Mouse (Mus musculus) G1E (cell line): ENCODE measurements around the gene Zfp958. TPM values are rescaled to one million over a fixed set of nuclear protein-coding genes. Genes with fewer than 3 reads are reported as not detected.
A peak's percentile ranks its signal among the peaks of the same experiment; 100 is the strongest.
"Not testable (repeated sequence)": the region's sequence is repeated elsewhere in the genome, so short reads cannot be mapped to it uniquely, and the experiment has no call there.

ENCODE experiments used
- ATAC-seq: 2 replicates; pipeline ENCODE4 v1.8.0; 2016; ENCODE audit warnings: mild to moderate bottlenecking; ENCODE audit not compliant: insufficient number of reproducible peaks, poor library complexity, low FRiP score, severe bottlenecking; ENCODE audit errors: extremely low read depth
- DNase-seq: peaks from one replicate; pipeline ENCODE4 v3.0.0; 2012; ENCODE audit warnings: low spot score
- H3K27me3 ChIP-seq: 2 replicates; pipeline ENCODE4 v1.6.1; 2012; ENCODE audit warnings: mild to moderate bottlenecking, low read length, inconsistent platforms; ENCODE audit not compliant: insufficient read depth
- H3K36me3 ChIP-seq: replicated peaks from 2 replicates; pipeline ENCODE3; 2012; ENCODE audit warnings: mild to moderate bottlenecking, inconsistent platforms
- H3K4me1 ChIP-seq: 2 replicates; pipeline ENCODE4 v1.6.1; 2012; ENCODE audit warnings: low read depth, low read length, inconsistent platforms, mixed read lengths; ENCODE audit not compliant: insufficient read depth
- H3K4me3 ChIP-seq: 2 replicates; pipeline ENCODE4 v1.5.1; 2012; ENCODE audit warnings: low read depth, mild to moderate bottlenecking, inconsistent platforms, low read length, moderate library complexity, mixed read lengths
- H3K9me3 ChIP-seq: replicated peaks from 2 replicates; pipeline ENCODE4 v1.6.1; 2012; ENCODE audit warnings: inconsistent platforms
- CTCF ChIP-seq: IDR thresholded peaks from 2 replicates; pipeline ENCODE4 v1.5.1; 2012; ENCODE audit warnings: low read depth, low read length, inconsistent platforms, mixed read lengths
- GATA1 ChIP-seq: IDR thresholded peaks from 2 replicates; pipeline ENCODE4 v1.6.1; 2012; ENCODE audit warnings: borderline replicate concordance, low read length, inconsistent platforms, mixed read lengths
- GATA2 ChIP-seq: IDR thresholded peaks from 2 replicates; pipeline ENCODE4 v1.6.1; 2012; ENCODE audit warnings: low read depth, low read length, inconsistent platforms, borderline replicate concordance
- POLR2AphosphoS5 ChIP-seq: IDR thresholded peaks from 2 replicates; pipeline ENCODE4 v1.6.1; 2012; ENCODE audit warnings: low read depth, low read length, inconsistent platforms; ENCODE audit not compliant: insufficient replicate concordance
- TAL1 ChIP-seq: conservative IDR thresholded peaks from 2 replicates; pipeline ENCODE4 v1.6.1; 2012; ENCODE audit warnings: low read depth, low read length, inconsistent platforms, mixed read lengths
- polyA plus RNA-seq: library from polyadenylated mRNA; stranded (reverse); fragments of >175 nt; gene quantifications from 2 replicates; pipeline ENCODE4 v1.2.3, GENCODE M21; 2012
- total RNA-seq, 2 experiments: library from RNA; stranded (forward) in 1 of 2; stranded (reverse) in 1 of 2; fragments of 200-1000 nt in 1 of 2; fragments of >200 nt in 1 of 2; fragmentation: Nextera tagmentation in 1 of 2; gene quantifications; 2 replicates each; pipeline ENCODE4 v1.2.3; 2014 to 2017

Zfp958 gene
- total RNA-seq (2014; fragmentation: Nextera tagmentation) (22.9 and 27.0 TPM in 2 replicates), total RNA-seq (2017) (17.0 and 17.3 TPM in 2 replicates), polyA plus RNA-seq (0.65 and 0.78 TPM in 2 replicates)

DNA sequence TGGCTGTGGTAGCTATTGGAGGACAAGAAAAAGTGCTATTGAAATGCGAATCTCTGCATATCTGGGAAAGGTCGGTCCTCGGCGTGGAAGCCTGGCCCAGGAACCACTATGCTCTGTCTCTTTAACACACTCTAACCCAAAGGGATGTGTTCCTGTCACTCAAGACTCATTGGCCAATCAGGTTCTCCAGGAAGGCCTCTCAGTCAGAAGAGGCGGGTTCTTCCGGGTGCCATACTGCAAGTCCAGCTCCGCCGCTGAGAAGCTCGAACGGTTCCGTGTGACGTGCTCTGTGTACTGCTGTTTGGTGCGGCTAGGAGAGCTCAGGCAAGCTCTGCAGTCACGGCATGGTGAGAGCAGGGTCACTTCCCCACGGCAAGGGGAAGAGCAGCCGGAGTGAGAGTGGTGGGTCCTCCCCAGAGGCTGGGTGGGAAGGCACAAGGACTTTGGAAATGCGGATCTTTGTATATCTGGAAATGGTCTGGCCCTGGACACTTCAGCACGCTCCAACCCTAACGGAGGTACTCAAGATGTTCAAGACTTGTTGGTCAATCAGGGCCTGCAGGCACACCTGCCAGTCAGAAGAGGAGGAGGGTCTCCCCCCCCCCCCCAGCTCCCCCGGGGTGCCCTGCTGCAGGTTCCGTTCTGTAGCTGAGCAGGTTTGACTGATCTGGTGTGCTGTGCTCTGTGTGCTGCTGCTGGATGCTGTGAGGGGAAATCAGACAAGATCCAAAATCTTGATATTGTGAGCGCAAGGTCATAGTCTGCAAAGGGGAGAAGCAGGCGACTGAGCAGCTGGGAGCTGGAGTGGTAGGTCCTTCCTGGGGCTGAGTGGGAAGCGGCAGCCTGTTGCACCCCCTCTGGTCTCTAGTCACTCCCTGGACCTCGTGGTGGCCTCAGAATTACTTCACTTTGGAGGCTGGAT lies at the start of gene Zfp958:
Gene Zfp958 (plus strand): TSS at position 236 of the 922 bp plus-strand sequence.
- TF ChIP-seq POLR2AphosphoS5: no peak
- peaks cover 27% of the 10 kb centered on the region for H3K36me3 ChIP-seq
- peak within 1 kb of the TSS; percentile 83 for H3K4me3 ChIP-seq
- DNase-seq (peak; percentile 78), ATAC-seq (peak; percentile 99)
- peaks cover 22% of the 10 kb centered on the region for H3K4me1 ChIP-seq
- H3K9me3 ChIP-seq: no peaks in the 10 kb centered on the region
- H3K27me3 ChIP-seq: no peaks in the 10 kb centered on the region

DNA sequence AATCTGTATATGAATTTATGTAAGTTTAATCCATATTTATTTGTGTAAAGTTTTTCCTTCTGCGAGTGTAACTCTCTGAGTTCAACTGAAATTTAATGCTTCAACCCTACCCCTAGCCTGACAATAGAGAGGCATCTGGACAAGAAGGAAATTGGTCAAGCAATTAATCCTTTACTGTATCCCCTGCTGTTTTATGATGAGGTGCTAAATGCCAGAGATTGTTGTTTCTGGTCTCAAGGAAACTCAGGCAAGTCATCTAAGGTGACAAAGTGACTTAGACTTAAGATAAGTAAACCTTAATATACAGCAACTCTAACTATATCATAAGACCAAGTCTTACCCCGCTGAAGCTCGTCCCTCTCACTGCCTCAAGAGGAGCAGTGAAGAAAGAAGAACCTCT lies 31.0 kb upstream of the Zfp958 start:
- H3K36me3 ChIP-seq: no peaks in the 10 kb centered on the region
- H3K27me3 ChIP-seq: no peaks in the 10 kb centered on the region
- H3K4me3 ChIP-seq: no peak overlapping the region
- no peaks in the 10 kb centered on the region for H3K4me1 ChIP-seq
- no peaks in the 10 kb centered on the region for H3K9me3 ChIP-seq
- ATAC-seq: no peak
- TF ChIP-seq TAL1: no peak
- no peak for DNase-seq

DNA sequence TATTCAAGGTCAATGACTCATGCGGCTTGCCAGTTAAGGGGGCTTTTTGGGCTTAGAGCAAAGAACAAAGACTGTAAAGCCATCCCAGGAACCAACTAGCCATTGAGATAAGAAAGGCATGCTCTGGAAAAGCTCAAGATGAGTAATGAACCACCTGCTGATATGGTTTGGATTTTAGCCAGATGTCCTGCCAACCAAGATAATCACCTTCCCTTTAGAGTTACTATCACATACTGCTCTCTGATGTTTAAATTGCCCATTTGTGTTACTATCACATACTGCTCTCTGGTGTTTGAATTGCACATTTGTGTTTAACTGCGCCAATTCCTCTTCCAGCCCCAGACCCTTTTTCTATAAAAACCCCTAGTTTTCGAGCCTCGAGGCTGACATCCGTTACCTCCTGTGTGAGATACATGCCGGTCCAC lies 30.2 kb upstream of the Zfp958 start:
- no peak for DNase-seq
- TF ChIP-seq GATA2 (no peak), TAL1 (no peak), POLR2AphosphoS5 (no peak), CTCF (no peak), GATA1 (no peak)
- Histone ChIP-seq H3K4me3 (no peak overlapping the region), H3K27me3 (no peaks in the 10 kb centered on the region), H3K9me3 (no peaks in the 10 kb centered on the region), H3K4me1 (no peaks in the 10 kb centered on the region), H3K36me3 (no peaks in the 10 kb centered on the region)
- no peak for ATAC-seq

DNA sequence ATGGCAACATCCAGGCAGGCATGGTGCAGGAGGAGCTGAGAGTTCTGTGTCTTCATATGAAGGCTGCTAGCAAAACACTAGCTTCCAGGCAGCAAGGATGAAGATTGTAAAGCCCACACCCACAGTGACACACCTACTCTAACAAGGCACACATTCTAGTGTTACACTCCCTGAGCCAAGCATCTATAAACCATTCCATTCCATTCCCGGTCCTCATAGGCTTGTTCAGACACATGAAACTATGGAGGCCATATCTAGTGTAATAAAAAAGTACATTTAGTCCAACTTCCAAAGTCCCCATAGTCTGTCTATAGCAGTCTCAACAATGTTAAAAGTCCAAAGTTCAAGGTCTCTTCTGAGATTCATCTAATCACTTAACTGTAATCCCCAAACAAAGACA lies 28.3 kb upstream of the Zfp958 start:
- DNase-seq (no peak), ATAC-seq (no peak)
- no peak overlapping the region for H3K4me3 ChIP-seq
- no peaks in the 10 kb centered on the region for H3K27me3 ChIP-seq
- no peaks in the 10 kb centered on the region for H3K36me3 ChIP-seq
- no peak for TF ChIP-seq CTCF
- no peak for TF ChIP-seq GATA1
- TF ChIP-seq GATA2: no peak
- TF ChIP-seq POLR2AphosphoS5: no peak
- no peak for TF ChIP-seq TAL1
- no peaks in the 10 kb centered on the region for H3K4me1 ChIP-seq
- no peaks in the 10 kb centered on the region for H3K9me3 ChIP-seq

DNA sequence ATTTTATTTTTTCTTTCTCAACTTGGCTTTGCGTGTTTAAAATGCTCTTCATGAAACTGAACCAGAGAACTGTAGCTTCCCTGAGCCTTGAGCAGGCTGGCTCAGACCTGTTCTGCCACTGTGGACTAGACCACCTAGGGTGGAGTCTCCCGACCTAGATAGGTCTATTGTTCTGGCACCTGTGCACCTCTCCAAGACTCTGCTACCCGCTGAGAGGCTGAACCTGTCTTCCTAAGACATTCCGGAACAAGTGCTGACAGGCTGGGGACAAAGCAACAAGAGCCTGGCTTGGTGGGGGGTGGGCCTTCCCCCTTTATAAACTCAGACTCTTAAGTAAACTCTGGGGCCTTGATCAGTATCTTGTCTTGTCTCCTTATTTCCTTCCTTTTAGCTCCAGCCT lies 26.6 kb upstream of the Zfp958 start:
- no peak for ATAC-seq
- Histone ChIP-seq H3K4me1 (no peaks in the 10 kb centered on the region), H3K36me3 (no peaks in the 10 kb centered on the region), H3K4me3 (no peak overlapping the region), H3K27me3 (no peaks in the 10 kb centered on the region), H3K9me3 (no peaks in the 10 kb centered on the region)
- TF ChIP-seq GATA2 (no peak), TAL1 (no peak), GATA1 (no peak), CTCF (no peak), POLR2AphosphoS5 (no peak)
- no peak for DNase-seq

DNA sequence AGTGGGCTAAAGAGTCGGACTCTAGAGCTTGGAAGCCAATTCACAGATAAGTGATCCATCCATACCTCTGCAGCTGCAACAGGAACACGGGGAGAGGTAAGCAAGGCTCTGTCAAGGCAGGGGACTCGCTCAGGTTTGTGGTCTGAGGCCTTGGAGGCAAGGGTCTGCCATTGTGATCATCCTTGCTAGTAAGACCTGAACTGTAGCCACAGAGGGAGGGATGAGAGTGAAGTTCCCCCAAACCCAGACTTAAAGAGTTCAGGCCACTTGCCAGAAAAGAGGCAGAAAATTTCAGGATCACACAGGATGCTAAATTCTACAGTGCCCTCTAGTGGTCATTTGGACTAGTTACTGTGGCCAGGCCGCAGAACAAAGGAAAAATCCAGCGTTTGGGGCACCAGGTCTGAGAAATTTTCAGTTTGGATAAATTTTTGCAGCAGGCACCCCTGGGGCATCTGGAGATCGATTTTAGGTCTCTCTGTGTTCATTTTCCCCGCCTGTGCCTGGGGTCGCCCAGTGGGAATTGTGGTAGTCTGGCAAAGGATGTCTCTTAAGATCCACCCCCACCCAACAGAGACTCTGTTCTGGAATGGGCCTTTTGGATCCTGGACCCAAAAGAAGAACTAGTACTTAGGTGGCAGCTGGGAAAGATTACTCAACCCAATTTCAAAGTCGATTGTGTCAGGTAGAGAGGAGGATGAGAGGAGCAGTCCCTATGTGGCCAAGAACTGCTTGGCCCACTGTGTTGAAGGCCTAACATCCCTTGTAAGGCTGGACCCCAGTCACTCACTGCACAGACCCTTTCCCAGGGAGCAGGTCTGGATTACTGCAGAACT lies 24.6 kb upstream of the Zfp958 start:
- no peak for DNase-seq
- Histone ChIP-seq H3K4me1 (no peaks in the 10 kb centered on the region), H3K36me3 (no peaks in the 10 kb centered on the region), H3K9me3 (no peaks in the 10 kb centered on the region), H3K4me3 (no peak overlapping the region), H3K27me3 (no peaks in the 10 kb centered on the region)
- TF ChIP-seq POLR2AphosphoS5: no peak
- TF ChIP-seq GATA2: no peak
- TF ChIP-seq TAL1: no peak
- TF ChIP-seq CTCF: no peak
- TF ChIP-seq GATA1: no peak
- no peak for ATAC-seq

DNA sequence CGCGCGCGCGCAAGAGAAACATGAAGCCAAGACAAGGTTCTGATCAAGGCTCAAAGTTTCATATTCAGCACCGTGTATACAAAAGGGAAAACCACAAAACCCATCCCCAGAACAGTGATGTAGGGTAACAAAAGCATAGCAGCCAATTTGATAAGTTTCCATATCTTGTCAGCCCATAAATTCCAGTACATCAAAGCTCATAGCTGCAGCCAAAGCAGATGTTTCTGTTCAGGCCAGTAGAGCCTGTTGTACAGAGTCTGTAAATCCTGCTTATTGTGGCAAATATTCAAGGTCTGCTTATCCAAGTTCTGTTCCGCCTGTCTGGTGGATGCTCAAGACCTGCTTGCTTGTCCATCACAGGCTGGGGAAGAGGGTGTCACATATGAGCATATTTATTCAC lies 4.1 kb upstream of the Zfp958 start:
- H3K4me3 ChIP-seq: no peak overlapping the region
- H3K9me3 ChIP-seq: no peaks in the 10 kb centered on the region
- no peak for ATAC-seq
- no peaks in the 10 kb centered on the region for H3K36me3 ChIP-seq
- DNase-seq: no peak
- H3K27me3 ChIP-seq: peaks cover 8% of the 10 kb centered on the region; the same call in 1 of the 2 replicates
- H3K4me1 ChIP-seq: 0 out of 2 replicates have a peak, but pooled peaks cover 9% of the 10 kb centered on the region
- TF ChIP-seq CTCF (no peak), GATA1 (no peak), TAL1 (no peak), POLR2AphosphoS5 (no peak), GATA2 (no peak)

DNA sequence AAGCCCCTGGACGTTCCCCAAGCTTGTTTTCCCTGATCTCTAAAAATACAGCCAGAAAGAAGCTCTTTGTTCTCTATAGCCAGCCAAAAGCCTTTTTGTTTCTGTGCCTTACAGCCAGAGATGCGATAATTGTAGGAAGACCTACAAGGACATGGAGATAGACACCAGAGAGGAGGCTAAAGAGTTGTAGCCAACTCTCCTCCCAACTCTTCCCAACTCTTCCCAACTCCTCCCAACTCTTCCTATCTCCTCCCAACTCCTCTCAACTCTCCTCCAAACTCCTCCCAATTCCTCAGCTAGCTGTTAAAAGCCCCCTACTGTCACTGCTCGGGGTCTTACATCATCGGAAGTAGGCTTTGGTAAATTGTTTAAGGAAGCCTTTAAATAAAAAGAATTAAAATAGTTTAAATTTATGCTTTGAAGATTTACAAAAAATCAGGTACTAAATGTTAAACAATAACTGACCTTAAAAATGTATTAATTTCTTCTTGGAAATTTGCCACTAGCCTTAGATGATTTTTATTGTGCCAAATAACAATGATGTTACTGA lies 1.3 kb upstream of the Zfp958 start:
- H3K9me3 ChIP-seq, DNase-seq, ATAC-seq, H3K4me3 ChIP-seq, H3K27me3 ChIP-seq: not testable (repeated sequence)
- peaks cover 22% of the 10 kb centered on the region for H3K4me1 ChIP-seq
- H3K36me3 ChIP-seq: peaks cover 17% of the 10 kb centered on the region
